Mouse (Mus musculus): ENCODE data around the gene Qpct. TPM values are rescaled to one million over a fixed set of nuclear protein-coding genes. Genes with fewer than 3 reads are reported as not detected.

The Qpct gene
- total RNA-seq (2023): 1 to 10 TPM; 6.3 to 7.7 TPM

DNA sequence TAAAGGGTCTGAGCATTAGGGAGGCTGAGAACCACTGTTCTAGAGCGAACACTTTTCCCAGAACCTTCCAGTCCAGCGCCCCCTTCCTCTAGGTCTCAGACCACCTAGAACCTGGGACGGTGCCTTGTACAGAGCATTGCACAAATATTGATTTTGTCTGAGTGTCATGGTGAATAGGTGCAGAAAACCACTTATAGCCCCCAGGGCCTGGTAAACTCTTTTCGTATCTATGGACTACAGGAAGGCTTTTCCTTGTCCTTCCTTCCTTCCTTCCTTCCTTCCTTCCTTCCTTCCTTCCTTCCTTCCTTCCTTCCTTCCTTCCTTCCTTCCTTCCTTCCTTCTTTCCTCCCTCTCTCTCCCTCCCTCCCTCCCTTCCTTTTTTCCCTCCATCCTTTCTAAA is at the start of gene Qpct:
TSS of gene Qpct (plus strand) at position 301 of the 400 bp plus-strand sequence.

DNA sequence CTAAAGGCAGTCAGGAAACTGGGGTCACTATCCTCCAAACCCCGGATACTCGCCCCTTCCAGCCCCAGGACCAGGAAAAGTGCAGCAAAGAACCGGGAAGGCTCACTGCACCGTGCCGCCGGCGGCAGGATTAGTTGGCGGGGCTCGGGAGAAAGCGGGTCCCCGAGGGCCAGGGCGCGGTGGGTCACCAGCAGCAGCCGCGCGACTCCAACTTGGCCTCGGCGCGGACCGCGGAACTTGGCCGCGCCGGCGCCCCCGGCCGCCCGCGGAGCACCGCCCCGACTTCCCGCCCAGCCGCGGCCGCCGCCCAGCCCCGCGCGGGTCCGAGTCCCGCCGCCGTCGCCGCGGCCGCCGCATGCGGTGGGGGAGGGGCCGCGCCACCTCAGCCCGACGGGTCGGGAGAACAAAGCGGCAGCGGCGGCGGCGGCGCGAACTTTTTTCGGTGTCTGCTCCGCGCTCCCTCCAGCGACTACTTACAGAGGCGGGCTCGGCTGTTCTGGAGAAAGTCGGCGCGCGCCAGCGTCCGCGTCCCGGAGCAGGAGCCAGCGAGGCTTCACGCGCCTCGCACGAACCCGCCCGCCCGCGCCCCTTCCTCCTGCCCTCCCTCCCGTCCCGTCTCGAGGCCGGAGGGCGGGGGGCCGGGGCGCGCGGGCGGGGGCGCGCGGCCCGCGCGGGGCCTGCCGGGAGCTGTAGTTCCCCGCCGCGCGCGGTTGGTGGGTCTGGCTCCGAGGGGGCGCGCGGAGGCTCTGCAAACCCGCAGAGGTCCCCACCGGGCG is 31.3 kb upstream of the Qpct start, which contains the start of gene Prkd3:
TSS of gene Prkd3 (minus strand) at position 609 of the 776 bp plus-strand sequence.

Other genes starting within 250 kb of the Qpct start
- gene Heatr5b, start 216.5 kb upstream of the Qpct start, total RNA-seq (2023): 10 to 100 TPM; 20.0 to 21.3 TPM
- gene Gpatch11, start 216.3 kb upstream of the Qpct start, total RNA-seq (2023): 10 to 100 TPM; 22.9 to 24.1 TPM
- gene Eif2ak2, start 169.3 kb upstream of the Qpct start, total RNA-seq (2023): 10 to 100 TPM; 28.4 to 31.6 TPM
- gene Sult6b1, start 144.9 kb upstream of the Qpct start, total RNA-seq (2023): not detected
- gene Cebpzos, start 135.4 kb upstream of the Qpct start, total RNA-seq (2023): 1 to 10 TPM; 6.9 TPM
- gene Cebpz, start 114.8 kb upstream of the Qpct start, total RNA-seq (2023): 10 to 100 TPM; 67.5 to 70.8 TPM
- 10 to 100 TPM; 22.1 to 25.8 TPM for gene Ndufaf7, start 114.8 kb upstream of the Qpct start, total RNA-seq (2023)
- 10 to 100 TPM; 46.0 to 54.2 TPM for gene Prkd3, start 31.1 kb upstream of the Qpct start, total RNA-seq (2023)

Measured in neutrophil, adult 59 days (primary cell).